Mouse (Mus musculus): ENCODE results near the gene Hecw2.

Hecw2 gene

GRCm38 (mm10) chr1:53855732-53856131 lies 339.2 kb downstream of the Hecw2 start:
- H3K27me3 ChIP-seq (ENCODE audit: insufficient read depth, low read length), result no peaks in the 10 kb centered on the region
- no peaks in the 10 kb centered on the region for H3K9me3 ChIP-seq (ENCODE audit: low read length)
- TF ChIP-seq CTCF (conservative IDR thresholded peaks at IDR 0.05; ENCODE audit: low read length) (no peak), NANOG (IDR thresholded peaks at IDR 0.05; ENCODE audit: borderline replicate concordance, low read length) (no peak)
- H3K4me1 ChIP-seq (replicated peaks; ENCODE audit: low read depth, low read length), result peaks cover 13% of the 10 kb centered on the region; the same call in 1 of the 2 replicates
- no peak overlapping the region for H3K4me3 ChIP-seq (replicated peaks; ENCODE audit: low read length)
- no peaks in the 10 kb centered on the region for H3K36me3 ChIP-seq (ENCODE audit: insufficient read depth, low read length)

DNA sequence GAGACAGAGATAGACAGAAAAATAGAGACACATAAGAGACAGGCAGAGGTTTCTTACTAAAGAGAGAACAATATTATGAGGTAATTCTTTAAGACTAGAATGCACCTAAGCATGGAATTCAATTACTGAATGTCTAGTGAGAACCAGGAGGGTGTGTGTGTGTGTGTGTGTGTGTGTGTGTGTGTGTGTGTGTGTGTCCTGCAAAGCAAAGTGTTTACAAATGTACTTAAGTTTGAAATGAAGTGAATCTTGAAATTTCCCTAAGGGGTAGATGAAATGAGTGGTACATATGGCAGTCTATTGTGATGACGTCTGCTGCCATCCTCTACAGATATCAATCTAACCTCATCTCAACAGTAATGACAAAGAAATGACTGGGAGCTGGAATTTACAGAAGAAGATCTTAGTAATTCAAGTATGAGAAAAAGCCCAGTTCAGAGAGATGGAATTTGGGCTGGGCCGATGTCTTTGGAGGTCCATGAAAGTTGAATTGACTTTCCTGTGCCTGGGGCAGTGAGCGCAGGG lies 342.8 kb downstream of the Hecw2 start:
- Histone ChIP-seq H3K4me1 (replicated peaks; ENCODE audit: low read depth, low read length) (peaks cover 15% of the 10 kb centered on the region; the same call in 1 of the 2 replicates), H3K4me3 (replicated peaks; ENCODE audit: low read length) (no peak overlapping the region), H3K36me3 (ENCODE audit: insufficient read depth, low read length) (no peaks in the 10 kb centered on the region), H3K9me3 (ENCODE audit: low read length) (no peaks in the 10 kb centered on the region), H3K27me3 (ENCODE audit: insufficient read depth, low read length) (no peaks in the 10 kb centered on the region)
- no peak for TF ChIP-seq CTCF (conservative IDR thresholded peaks at IDR 0.05; ENCODE audit: low read length)
- TF ChIP-seq POU5F1 (IDR thresholded peaks at IDR 0.05; ENCODE audit: borderline replicate concordance, low read length), result no peak
- TF ChIP-seq NANOG (IDR thresholded peaks at IDR 0.05; ENCODE audit: borderline replicate concordance, low read length), result no peak

DNA sequence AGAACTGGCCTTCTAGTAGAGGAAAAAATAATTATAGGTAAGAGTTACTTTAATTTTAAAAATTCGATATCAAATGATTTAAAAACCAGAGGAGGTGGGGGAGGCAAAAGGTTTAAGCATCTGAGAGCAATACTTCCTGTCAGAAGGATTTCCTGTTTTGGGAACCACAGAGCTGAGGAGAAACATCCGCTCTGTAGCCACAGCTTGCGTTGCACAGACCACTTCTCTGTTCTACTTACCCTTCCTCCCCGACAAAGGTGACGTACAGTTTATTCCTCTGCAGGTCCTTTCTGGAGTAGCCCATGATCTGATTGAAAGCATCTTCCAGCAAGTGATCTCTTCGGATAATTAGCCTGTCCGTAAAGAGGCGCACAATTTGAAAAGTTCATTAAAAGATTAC lies 343.6 kb downstream of the Hecw2 start:
- H3K4me3 ChIP-seq (replicated peaks; ENCODE audit: low read length), result no peak overlapping the region
- peaks cover 10% of the 10 kb centered on the region; the same call in 1 of the 2 replicates for H3K4me1 ChIP-seq (replicated peaks; ENCODE audit: low read depth, low read length)
- no peaks in the 10 kb centered on the region for H3K27me3 ChIP-seq (ENCODE audit: insufficient read depth, low read length)
- H3K9me3 ChIP-seq (ENCODE audit: low read length), result no peaks in the 10 kb centered on the region
- no peak for TF ChIP-seq CTCF (conservative IDR thresholded peaks at IDR 0.05; ENCODE audit: low read length)
- TF ChIP-seq POU5F1 (IDR thresholded peaks at IDR 0.05; ENCODE audit: borderline replicate concordance, low read length), result no peak
- TF ChIP-seq NANOG (IDR thresholded peaks at IDR 0.05; ENCODE audit: borderline replicate concordance, low read length), result no peak
- no peaks in the 10 kb centered on the region for H3K36me3 ChIP-seq (ENCODE audit: insufficient read depth, low read length)

GRCm38 (mm10) chr1:53850891-53851290 lies 344.1 kb downstream of the Hecw2 start:
- Histone ChIP-seq H3K9me3 (ENCODE audit: low read length) (no peaks in the 10 kb centered on the region), H3K4me1 (replicated peaks; ENCODE audit: low read depth, low read length) (0 out of 2 replicates have a peak, but pooled peaks cover 10% of the 10 kb centered on the region), H3K36me3 (ENCODE audit: insufficient read depth, low read length) (no peaks in the 10 kb centered on the region), H3K4me3 (replicated peaks; ENCODE audit: low read length) (no peak overlapping the region), H3K27me3 (ENCODE audit: insufficient read depth, low read length) (no peaks in the 10 kb centered on the region)
- no peak for TF ChIP-seq CTCF (conservative IDR thresholded peaks at IDR 0.05; ENCODE audit: low read length)
- no peak for TF ChIP-seq NANOG (IDR thresholded peaks at IDR 0.05; ENCODE audit: borderline replicate concordance, low read length)
- no peak for TF ChIP-seq POU5F1 (IDR thresholded peaks at IDR 0.05; ENCODE audit: borderline replicate concordance, low read length)

DNA sequence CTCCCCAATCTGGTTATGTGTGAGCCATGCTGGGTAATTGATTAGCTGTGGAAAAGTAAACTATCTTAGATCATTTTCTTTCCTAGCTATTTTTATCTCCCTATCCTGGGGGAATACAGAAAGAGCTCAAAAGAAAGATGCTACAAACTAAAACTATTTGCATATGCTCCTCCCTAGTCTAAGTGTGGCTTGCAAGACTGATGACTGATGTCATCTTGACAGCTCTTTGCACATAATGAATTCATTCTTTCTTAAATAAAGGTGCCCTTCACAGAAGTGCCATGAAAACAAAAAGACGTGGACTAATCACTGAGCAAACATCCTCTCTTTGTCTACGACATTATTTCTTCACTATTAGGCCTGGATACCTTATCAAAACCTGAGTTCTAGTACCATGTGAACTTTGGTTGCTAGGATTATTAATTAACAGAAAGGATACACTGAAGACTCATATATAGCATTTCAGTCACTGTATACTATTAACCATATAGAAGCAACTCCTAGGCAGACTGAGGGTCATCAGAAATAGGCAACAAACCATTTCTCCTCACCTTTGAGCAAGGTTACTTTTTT lies 348.2 kb downstream of the Hecw2 start:
- Histone ChIP-seq H3K27me3 (ENCODE audit: insufficient read depth, low read length) (no peaks in the 10 kb centered on the region), H3K36me3 (ENCODE audit: insufficient read depth, low read length) (no peaks in the 10 kb centered on the region), H3K4me3 (replicated peaks; ENCODE audit: low read length) (no peak overlapping the region), H3K9me3 (ENCODE audit: low read length) (no peaks in the 10 kb centered on the region), H3K4me1 (replicated peaks; ENCODE audit: low read depth, low read length) (0 out of 2 replicates have a peak, but pooled peaks cover 5% of the 10 kb centered on the region)
- TF ChIP-seq CTCF (conservative IDR thresholded peaks at IDR 0.05; ENCODE audit: low read length) (no peak), POU5F1 (IDR thresholded peaks at IDR 0.05; ENCODE audit: borderline replicate concordance, low read length) (no peak), NANOG (IDR thresholded peaks at IDR 0.05; ENCODE audit: borderline replicate concordance, low read length) (no peak)

DNA sequence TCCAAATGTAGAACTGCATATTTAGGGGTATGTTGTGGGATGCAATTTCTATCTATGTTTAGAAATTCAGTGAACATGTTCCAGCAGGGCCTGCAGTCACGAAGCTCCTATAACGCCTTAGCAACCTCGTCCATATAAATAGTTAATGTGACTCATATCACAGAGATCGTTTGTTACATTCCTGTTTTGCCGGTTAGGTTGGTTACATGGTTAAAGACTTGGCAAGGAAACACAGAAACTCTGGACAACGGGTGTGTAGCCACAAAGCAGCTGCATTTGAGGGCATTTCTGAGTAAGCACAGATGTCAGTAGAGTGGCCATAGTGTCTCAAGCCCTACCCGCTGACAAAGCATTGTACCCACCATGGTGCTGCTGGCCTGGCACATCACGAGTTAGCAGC lies 349.1 kb downstream of the Hecw2 start:
- no peak for TF ChIP-seq POU5F1 (IDR thresholded peaks at IDR 0.05; ENCODE audit: borderline replicate concordance, low read length)
- no peak for TF ChIP-seq NANOG (IDR thresholded peaks at IDR 0.05; ENCODE audit: borderline replicate concordance, low read length)
- no peak for TF ChIP-seq CTCF (conservative IDR thresholded peaks at IDR 0.05; ENCODE audit: low read length)
- no peaks in the 10 kb centered on the region for H3K36me3 ChIP-seq (ENCODE audit: insufficient read depth, low read length)
- H3K4me3 ChIP-seq (replicated peaks; ENCODE audit: low read length), result no peak overlapping the region
- 0 out of 2 replicates have a peak, but pooled peaks cover 3% of the 10 kb centered on the region for H3K4me1 ChIP-seq (replicated peaks; ENCODE audit: low read depth, low read length)
- H3K9me3 ChIP-seq (ENCODE audit: low read length), result no peaks in the 10 kb centered on the region
- no peaks in the 10 kb centered on the region for H3K27me3 ChIP-seq (ENCODE audit: insufficient read depth, low read length)

GRCm38 (mm10) chr1:53844914-53845612 lies 349.9 kb downstream of the Hecw2 start:
- Histone ChIP-seq H3K36me3 (ENCODE audit: insufficient read depth, low read length) (no peaks in the 10 kb centered on the region), H3K4me3 (replicated peaks; ENCODE audit: low read length) (no peak overlapping the region), H3K4me1 (replicated peaks; ENCODE audit: low read depth, low read length) (no peaks in the 10 kb centered on the region), H3K9me3 (ENCODE audit: low read length) (no peaks in the 10 kb centered on the region), H3K27me3 (ENCODE audit: insufficient read depth, low read length) (no peaks in the 10 kb centered on the region)
- TF ChIP-seq CTCF (conservative IDR thresholded peaks at IDR 0.05; ENCODE audit: low read length), result no peak
- no peak for TF ChIP-seq NANOG (IDR thresholded peaks at IDR 0.05; ENCODE audit: borderline replicate concordance, low read length)
- no peak for TF ChIP-seq POU5F1 (IDR thresholded peaks at IDR 0.05; ENCODE audit: borderline replicate concordance, low read length)

DNA sequence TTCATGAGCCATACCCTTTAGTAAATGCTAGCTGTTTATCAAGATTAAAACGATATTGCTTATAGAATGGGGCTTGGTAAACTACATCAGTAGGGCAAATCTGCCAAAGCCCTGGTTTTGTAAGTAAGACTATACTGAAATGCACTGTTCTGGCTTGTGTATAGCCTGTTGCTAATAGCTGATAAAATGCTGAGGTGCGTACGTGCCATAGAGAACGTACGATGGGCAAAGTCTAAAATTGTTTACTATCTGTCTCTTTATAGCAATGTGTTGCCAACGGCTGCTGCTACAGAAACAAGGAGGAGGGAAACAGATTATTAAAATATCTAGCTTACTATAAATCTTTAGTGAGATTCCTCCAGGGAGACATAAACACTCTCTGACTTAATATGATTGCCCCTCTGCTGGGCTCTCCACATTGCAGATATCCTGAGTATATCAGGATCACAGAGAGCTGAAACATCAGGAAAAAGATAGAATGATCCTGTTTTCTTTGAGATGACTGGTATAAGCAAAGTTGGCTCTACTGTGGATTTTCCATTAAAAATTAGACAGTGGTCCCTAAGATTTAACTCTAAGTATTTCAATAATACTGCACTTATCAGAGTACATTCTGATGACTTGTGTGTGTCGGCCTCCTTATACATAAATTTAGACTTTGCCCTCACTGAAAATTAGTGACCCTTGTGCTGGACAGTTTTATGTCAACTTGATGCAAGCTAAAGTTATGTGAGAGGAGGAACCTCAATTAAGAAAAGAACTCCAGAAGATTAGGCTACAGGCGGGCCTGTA lies 350.6 kb downstream of the Hecw2 start:
- TF ChIP-seq NANOG (IDR thresholded peaks at IDR 0.05; ENCODE audit: borderline replicate concordance, low read length) (no peak), CTCF (conservative IDR thresholded peaks at IDR 0.05; ENCODE audit: low read length) (no peak), POU5F1 (IDR thresholded peaks at IDR 0.05; ENCODE audit: borderline replicate concordance, low read length) (no peak)
- no peaks in the 10 kb centered on the region for H3K36me3 ChIP-seq (ENCODE audit: insufficient read depth, low read length)
- 0 out of 2 replicates have a peak, but pooled peaks cover 3% of the 10 kb centered on the region for H3K4me1 ChIP-seq (replicated peaks; ENCODE audit: low read depth, low read length)
- no peaks in the 10 kb centered on the region for H3K9me3 ChIP-seq (ENCODE audit: low read length)
- no peak overlapping the region for H3K4me3 ChIP-seq (replicated peaks; ENCODE audit: low read length)
- H3K27me3 ChIP-seq (ENCODE audit: insufficient read depth, low read length), result no peaks in the 10 kb centered on the region
